Mouse (Mus musculus) lung, embryonic 16.5 days (tissue): ENCODE data around the gene Chchd3. TPM values are rescaled to one million over a fixed set of nuclear protein-coding genes. Genes with fewer than 3 reads are reported as not detected.

Experiments
- polyA plus RNA-seq: library from polyadenylated mRNA; unstranded; fragments of >200 nt; fragmentation: Nextera tagmentation; extraction: Ambion mirVana; gene quantifications from 2 replicates; pipeline ENCODE4 v1.2.1, GENCODE M21; 2015

Gene Chchd3
- polyA plus RNA-seq, 1 experiment from 2014 or later: 95.9 TPM

Other genes with a start within 250 kb of the Chchd3 start
- 36.8 and 38.7 TPM in 2 replicates for gene Exoc4, start 188.8 kb upstream of the Chchd3 start, polyA plus RNA-seq